Mouse (Mus musculus) left cerebral cortex, postnatal 25 days (tissue): ENCODE data around the gene Rps5. TPM values are rescaled to one million over a fixed set of nuclear protein-coding genes. Genes with fewer than 3 reads are reported as not detected.

Experiments used
- DNase-seq, 2 experiments: peaks; one replicate each; pipeline ENCODE4 v3.0.0; 2022; ENCODE audit warnings: low spot score in 2 of 2, mixed read lengths in 1 of 2
- intact Hi-C: fragments of 180-260 bp; cut with DNase I; formaldehyde crosslinking; loops from one replicate; pipeline ENCODE4 v1.15.1; 2025
- total RNA-seq, 2 experiments: library from RNA; stranded (reverse); gene quantifications; 2 replicates each; pipeline ENCODE4 v1.2.3; 2021

The Rps5 gene
- total RNA-seq, 2 experiments from 2014 or later: 339 to 352 TPM

DNA sequence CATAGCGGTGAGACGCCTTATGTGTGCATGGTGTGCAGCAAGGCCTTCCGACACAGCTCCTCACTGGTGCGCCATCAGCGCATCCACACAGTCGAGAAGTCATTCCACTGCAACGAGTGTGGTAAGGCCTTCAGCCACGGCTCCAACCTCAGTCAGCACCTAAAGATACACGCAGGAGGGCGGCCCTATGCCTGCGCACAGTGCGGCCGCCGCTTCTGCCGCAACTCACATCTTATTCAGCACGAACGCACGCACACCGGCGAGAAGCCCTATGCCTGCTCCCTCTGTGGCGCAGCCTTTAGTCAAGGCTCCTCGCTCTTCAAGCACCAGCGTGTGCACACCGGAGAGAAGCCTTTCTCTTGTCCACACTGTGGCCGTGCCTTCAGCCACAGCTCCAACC, 48.8 kb downstream of the Rps5 start:
- intact Hi-C loops: no loop called here
- no peak for DNase-seq

Other genes with a start within 250 kb of the Rps5 start
- gene Vmn2r55, start 237.3 kb upstream of the Rps5 start, total RNA-seq: under 1 TPM in 1 of 2 experiments, not detected in 1; 0.16 TPM
- gene Vmn2r56, start 187.3 kb upstream of the Rps5 start, total RNA-seq: under 1 TPM in 1 of 2 experiments, not detected in 1; 0.09 TPM
- gene Zscan18, start 118.7 kb upstream of the Rps5 start, total RNA-seq: 10 to 100 TPM; 16.7 to 18.6 TPM
- 10 to 100 TPM; 22.5 to 23.9 TPM for gene Zfp329, start 103.4 kb upstream of the Rps5 start, total RNA-seq
- 10 to 100 TPM; 10.1 to 10.7 TPM for gene Zfp110, start 87.5 kb upstream of the Rps5 start, total RNA-seq
- 1 to 10 TPM; 6.9 to 7.4 TPM for gene Zfp128, start 41.1 kb upstream of the Rps5 start, total RNA-seq
- gene Zscan22, start 24.5 kb upstream of the Rps5 start, total RNA-seq: 10 to 100 TPM; 13.0 to 16.9 TPM
- under 1 TPM; 0.78 to 0.94 TPM for gene Rnf225, start 5.1 kb downstream of the Rps5 start, total RNA-seq
- 10 to 100 TPM; 10.3 to 11.9 TPM for gene Zfp324, start 43.5 kb downstream of the Rps5 start, total RNA-seq
- 1 to 10 TPM; 7.6 to 9.0 TPM for gene Zfp446, start 55.6 kb downstream of the Rps5 start, total RNA-seq
- gene Slc27a5, start 75.9 kb downstream of the Rps5 start, total RNA-seq: not detected
- 100 to 1,000 TPM; 210 to 221 TPM for gene Trim28, start 76.8 kb downstream of the Rps5 start, total RNA-seq
- gene Zbtb45, start 87.7 kb downstream of the Rps5 start, total RNA-seq: 10 to 100 TPM; 34.4 to 37.1 TPM
- 100 to 1,000 TPM; 127 to 131 TPM for gene Chmp2a, start 112.5 kb downstream of the Rps5 start, total RNA-seq
- 100 to 1,000 TPM; 219 to 237 TPM for gene Ube2m, start 116.0 kb downstream of the Rps5 start, total RNA-seq
- 10 to 100 TPM; 13.7 to 14.9 TPM for gene Mzf1, start 132.5 kb downstream of the Rps5 start, total RNA-seq
- gene Vmn1r85, start 172.9 kb downstream of the Rps5 start, total RNA-seq: not detected
- not detected for gene Vmn1r86, start 197.6 kb downstream of the Rps5 start, total RNA-seq
- gene Vmn1r87, start 217.9 kb downstream of the Rps5 start, total RNA-seq: not detected
- gene Vmn1r88, start 237.3 kb downstream of the Rps5 start, total RNA-seq: under 1 TPM; 0.16 to 0.25 TPM